Mouse (Mus musculus) megakaryocyte, adult 5-6 weeks (primary cell): Measurements from ENCODE around the gene 1110059E24Rik. TPM values are rescaled to one million over a fixed set of nuclear protein-coding genes. Genes with fewer than 3 reads are reported as not detected.

Source experiments
- ATAC-seq: 2 replicates; pipeline ENCODE4 v1.8.0; 2016; ENCODE audit warnings: mild to moderate bottlenecking, inconsistent platforms; ENCODE audit not compliant: poor library complexity, severe bottlenecking
- total RNA-seq, 2 experiments: library from RNA; stranded (forward) in 1 of 2; stranded (reverse) in 1 of 2; fragments of 153-499, 151-499 nt in 1 of 2; fragments of 221-1000, 200-1000 nt in 1 of 2; gene quantifications; 2 replicates each; pipeline versions ENCODE4 v1.2.3 to v1.2.4; 2015 to 2017

1110059E24Rik gene
- total RNA-seq, 2 experiments from 2014 or later: 36.9 to 56.5 TPM

DNA sequence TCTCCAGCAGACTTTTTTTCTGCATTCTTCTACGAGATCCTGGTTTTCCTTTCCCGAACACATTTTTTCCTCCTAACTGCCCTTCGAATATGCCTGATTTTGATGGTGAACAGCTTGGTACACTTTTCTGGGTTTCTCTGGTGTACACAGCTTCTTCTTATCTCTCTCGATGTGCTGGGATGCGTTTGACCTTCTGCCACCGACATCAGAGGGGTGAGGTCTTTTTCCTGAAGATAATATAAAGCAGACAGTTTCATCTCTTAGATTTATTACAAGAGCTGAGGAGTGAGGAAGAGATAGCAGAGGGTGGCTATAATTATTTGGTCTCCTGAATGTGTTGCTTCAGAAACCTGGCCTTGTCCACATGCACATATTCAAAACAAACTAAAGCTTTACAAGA is 71.4 kb downstream of the 1110059E24Rik start:
- no peak for ATAC-seq

DNA sequence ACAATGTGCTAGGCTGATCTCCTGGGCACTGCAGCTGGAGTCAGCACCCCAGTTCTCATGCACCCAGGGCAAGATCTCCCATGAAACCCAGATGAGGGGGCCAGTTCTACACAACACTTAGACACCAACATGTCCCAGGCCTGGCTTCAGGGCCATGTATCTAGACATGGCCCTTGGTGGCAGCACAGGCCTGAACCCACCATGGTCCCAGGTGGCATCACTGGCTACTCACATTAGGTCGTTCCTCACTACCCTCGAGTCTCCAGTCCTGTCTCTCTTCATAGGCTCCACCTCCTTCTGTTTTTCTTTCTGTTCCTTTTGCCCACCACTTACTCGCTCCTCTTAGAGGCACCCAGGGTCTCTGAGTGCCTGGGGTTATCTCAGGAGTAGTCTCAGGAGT is 72.9 kb downstream of the 1110059E24Rik start:
- no peak for ATAC-seq

- ATAC-seq: no peak
Measured at GRCm38 (mm10) chr19:21577443-21577842, 75.3 kb downstream of the 1110059E24Rik start.

GRCm38 (mm10) chr19:21571986-21572385 is 80.8 kb downstream of the 1110059E24Rik start:
- ATAC-seq: no peak

GRCm38 (mm10) chr19:21571223-21571980 is 81.4 kb downstream of the 1110059E24Rik start:
- peak; percentile 95 for ATAC-seq

DNA sequence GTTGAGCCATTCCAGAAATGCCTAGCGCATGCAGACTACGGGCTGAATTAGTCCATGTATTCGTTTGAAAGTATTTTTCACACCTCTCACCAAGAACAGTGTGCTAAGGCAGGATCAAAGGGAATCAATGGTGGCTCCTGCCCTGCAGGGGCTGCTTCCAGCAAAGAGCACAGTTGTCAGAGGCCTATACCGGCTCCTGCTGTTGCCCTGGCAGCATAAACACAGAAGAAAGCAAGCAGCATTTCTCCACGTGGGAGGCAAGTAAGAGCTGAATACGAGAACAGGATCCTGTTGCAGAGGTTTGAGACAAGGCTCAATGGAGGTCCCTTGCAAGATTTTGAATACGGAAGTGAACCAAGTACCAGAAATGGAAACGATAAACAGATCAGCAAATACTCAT is 82.0 kb downstream of the 1110059E24Rik start:
- ATAC-seq: 0 out of 2 replicates have a peak, but pooled peaks have one; percentile 6

DNA sequence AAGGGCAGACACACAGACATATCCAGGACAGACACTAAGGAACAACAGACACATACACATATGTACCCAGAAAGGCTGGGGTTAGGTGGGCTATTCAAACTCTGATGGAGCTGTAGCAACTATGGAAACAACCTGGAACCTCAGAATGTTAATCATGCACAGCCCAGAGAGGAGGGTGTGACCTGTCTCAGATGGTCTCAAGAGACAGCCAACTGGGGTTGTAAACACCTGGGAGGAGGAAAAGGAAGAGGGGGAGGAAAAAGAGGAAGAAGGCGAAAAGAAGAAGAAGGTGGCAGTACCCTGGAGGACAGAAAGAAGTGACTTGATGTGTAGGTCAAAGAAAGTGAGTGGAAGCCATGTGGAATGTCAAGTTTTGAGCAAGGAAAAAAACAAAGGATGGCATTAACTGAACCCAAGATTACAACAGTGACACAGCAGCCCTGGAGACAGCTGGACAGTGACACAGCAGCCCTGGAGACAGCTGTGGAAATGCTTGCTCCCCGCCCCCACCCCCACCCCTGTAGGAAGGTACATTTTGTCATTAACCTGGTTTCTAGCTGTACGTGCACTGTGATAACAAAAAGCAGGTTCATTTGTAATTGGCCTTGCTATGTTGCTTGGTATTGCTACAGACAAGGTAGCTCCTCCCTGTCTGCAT is 84.1 kb downstream of the 1110059E24Rik start:
- ATAC-seq: no peak

DNA sequence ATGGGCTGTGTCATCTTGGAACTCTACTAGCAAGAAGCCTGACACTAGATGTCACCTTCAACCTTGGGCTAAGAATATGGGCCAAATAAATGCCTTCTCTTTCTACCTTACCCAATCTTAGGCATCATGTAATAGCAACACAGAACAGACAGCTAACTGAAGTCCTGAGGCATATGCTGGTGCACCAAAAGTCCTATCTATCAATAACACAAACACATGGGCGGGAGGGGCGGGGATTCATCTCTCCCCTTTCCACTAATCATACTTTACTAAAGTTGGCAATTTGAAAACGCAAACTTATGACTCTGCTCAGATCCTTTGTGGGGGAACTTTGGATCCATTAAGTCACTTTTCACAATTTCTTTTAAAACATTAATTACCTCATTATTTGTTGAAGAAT is 84.8 kb downstream of the 1110059E24Rik start:
- no peak for ATAC-seq

- ATAC-seq: no peak
Measured at GRCm38 (mm10) chr19:21566484-21566883, 86.3 kb downstream of the 1110059E24Rik start.

GRCm38 (mm10) chr19:21564461-21564797 is 88.3 kb downstream of the 1110059E24Rik start:
- ATAC-seq: no peak

DNA sequence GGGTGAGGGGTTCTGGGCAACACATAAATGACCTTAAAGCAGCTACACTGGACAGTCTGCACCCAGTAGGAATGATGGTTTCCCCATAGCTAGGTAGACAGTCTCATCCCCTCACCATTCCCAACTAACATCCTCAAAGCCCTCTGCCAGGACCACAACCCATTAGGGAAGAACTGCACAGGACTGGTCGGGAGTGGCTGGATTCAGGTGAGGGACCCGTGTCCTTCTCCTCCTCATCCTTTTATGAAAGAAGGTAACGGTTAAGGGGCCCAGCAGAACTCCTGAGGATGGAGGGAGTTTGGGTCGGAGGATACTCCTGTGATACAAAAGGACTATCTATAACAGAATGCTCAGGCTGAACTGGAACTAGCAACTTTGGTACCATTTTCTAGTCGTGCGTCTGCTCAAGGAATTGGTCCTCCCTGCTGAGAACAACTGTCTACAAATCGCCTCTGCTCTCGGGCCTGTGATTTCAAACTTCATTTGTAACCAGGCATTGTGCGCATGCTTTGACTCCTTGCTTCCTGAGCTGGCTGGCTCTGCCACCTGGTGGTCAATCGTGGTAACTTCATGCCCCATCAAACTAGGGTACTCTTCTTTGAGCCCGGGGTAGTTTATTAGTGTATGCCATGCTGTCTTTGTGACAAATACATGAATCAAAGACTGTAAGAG is 88.9 kb downstream of the 1110059E24Rik start:
- peak; percentile 96 for ATAC-seq

DNA sequence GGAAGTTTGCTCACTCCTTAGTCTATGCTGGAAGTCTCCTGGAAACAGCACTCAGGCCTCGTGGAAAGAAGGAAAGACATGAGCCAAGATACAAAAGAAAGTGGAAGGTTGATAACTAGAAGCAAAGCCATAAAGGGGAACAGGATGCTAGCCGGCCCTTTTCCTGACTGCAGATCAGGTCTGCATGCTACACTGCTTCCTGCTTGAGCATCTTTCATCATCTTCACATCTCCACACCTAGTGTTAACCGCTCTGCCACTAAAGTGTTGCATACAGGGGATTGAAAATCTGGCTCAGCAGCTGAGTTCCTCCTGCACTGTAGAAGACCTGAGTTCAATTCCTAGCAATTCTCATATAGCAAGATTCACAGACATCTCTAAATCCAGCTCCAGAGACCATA is 89.8 kb downstream of the 1110059E24Rik start:
- peak; percentile 55 for ATAC-seq

DNA sequence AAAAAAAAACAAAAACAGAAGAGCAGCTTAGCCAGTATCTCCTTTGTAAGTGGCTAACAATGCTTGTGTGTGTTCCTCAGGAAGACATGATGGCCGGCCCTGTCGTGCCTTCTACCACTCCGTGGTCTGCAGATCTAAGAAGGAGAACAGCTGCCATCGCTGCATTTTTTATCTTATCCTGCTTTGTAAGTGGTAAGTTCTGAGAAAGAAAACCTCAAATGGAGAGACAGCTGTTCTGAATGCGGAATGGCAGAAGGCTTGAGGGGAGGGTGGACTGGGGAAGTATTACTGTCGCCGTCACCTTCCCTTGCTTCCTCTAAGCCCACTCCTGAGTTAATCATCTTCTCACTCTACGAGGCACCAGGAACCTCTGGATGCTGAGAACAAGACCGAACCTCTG is 100.0 kb downstream of the 1110059E24Rik start:
- no peak for ATAC-seq

DNA sequence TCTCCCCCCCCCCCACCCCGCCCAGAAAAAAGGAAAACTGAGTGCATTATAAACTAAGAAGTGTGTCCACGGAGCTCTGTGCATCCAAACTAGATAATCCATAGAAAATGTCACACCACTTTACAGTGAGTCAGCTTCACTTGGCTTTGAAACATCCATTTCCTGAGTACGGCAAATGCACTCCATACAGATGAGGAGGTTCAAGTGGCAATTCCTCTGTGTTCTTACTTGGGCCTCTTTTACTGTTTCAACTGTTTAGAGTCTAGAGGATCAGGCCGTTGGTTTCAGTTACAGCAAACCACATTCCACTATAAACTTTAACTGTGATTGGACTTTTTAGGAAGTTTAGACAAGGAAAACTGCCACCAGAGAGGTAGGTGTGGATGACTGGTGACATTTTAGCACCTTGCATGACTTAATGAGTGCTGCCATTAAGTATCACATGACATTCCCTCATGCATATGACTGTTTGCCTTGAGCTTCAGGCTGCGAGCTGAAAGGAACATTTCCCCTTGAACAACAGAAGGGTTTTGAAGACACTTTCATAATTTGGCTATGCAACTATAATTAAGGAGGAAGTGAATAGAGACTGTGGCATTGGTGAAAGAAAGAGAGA is 100.7 kb downstream of the 1110059E24Rik start:
- ATAC-seq: no peak

DNA sequence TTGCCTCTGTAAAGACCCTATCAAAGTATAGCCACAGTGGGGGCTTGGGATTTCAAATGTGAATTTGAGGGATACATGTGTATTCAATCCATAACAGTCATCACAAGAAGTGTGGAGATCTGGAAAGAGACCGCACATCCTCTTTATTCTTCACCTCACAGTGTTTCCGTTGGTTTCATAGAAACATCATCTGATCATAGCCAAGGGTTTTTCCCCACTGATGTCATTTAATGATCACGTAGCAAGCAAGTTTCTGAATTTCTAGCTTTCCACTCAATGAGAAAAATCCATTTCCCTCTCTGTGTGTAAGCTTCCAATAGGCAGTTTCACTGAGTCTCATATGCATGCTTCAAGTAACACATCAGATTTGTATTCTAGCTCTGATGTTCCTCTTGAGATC is 103.1 kb downstream of the 1110059E24Rik start:
- no peak for ATAC-seq

DNA sequence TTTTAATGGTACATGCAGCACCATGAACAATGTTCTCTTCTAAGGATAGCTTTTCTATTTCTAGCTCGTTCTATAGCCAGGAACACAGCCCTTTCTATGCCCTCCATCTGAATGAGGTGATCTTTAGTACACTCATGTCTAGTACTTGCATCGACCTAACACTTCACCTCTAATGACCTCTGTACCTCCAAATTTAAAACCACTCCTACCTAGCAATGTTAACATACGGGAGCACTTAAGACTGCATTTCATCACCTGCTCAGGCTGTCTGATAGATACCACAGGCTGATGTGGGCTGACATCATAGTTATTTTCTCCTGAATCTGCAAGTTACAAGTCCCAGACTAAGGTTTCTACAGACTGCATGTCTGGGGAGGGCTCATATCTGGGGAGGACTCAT is 103.8 kb downstream of the 1110059E24Rik start:
- no peak for ATAC-seq

- no peak for ATAC-seq
Measured at GRCm38 (mm10) chr19:21537125-21537524, 115.7 kb downstream of the 1110059E24Rik start.
